Mouse (Mus musculus) megakaryocyte, embryonic 14.5 days (primary cell): Measurements from ENCODE around the gene Slc6a21.

Source experiments
- FLI1 ChIP-seq: IDR thresholded peaks from 2 replicates; pipeline ENCODE4 v1.6.1; 2012; ENCODE audit warnings: low read length, inconsistent platforms, mixed read lengths
- GATA1 ChIP-seq: IDR thresholded peaks from 3 replicates; pipeline ENCODE4 v1.6.1; 2012; ENCODE audit warnings: mixed read lengths, low read length, inconsistent platforms, borderline replicate concordance

GRCm38 (mm10) chr7:45240109-45240508 lies 37.2 kb upstream of the Slc6a21 start:
- TF ChIP-seq GATA1 (no peak), FLI1 (no peak)
